Mouse (Mus musculus) bone marrow macrophage, adult 2 months (primary cell): Measurements from ENCODE around the gene Rps6ka5. TPM values are rescaled to one million over a fixed set of nuclear protein-coding genes. Genes with fewer than 3 reads are reported as not detected.

Experiments
- H3K27ac ChIP-seq: 2 replicates; pipeline ENCODE4 v1.5.1; 2012; ENCODE audit warnings: low read depth, low read length; ENCODE audit not compliant: insufficient read depth
- H3K4me1 ChIP-seq: 2 replicates; pipeline ENCODE4 v1.6.1; 2012; ENCODE audit warnings: low read length; ENCODE audit not compliant: control insufficient read depth, insufficient read depth
- H3K4me3 ChIP-seq: 2 replicates; pipeline ENCODE4 v1.5.1; 2012; ENCODE audit warnings: mild to moderate bottlenecking, low read length, moderate library complexity; ENCODE audit not compliant: insufficient read depth
- CTCF ChIP-seq: IDR thresholded peaks from 2 replicates; pipeline ENCODE4 v1.5.1; 2012; ENCODE audit warnings: low read depth, mild to moderate bottlenecking, low read length, moderate library complexity
- POLR2A ChIP-seq: IDR thresholded peaks from 2 replicates; pipeline ENCODE4 v1.6.1; 2012; ENCODE audit warnings: mild to moderate bottlenecking, low read depth, low read length, borderline replicate concordance
- polyA plus RNA-seq: library from polyadenylated mRNA; stranded (reverse); fragments of >200 nt; gene quantifications from 2 replicates; pipeline ENCODE4 v1.2.4, GENCODE M21; 2012; ENCODE audit not compliant: missing spikeins, insufficient read depth, insufficient read length

Rps6ka5 gene
- polyA plus RNA-seq, 1 experiment = 15.0 TPM

- Histone ChIP-seq H3K27ac (no peak overlapping the region), H3K4me1 (no peaks in the 10 kb centered on the region), H3K4me3 (no peak overlapping the region)
- no peak for TF ChIP-seq CTCF
- no peak for TF ChIP-seq POLR2A
These were observed 91.0 kb downstream of the Rps6ka5 start for GRCm38 (mm10) chr12:100635601-100636298.

- no peak overlapping the region for H3K27ac ChIP-seq
- no peak for TF ChIP-seq POLR2A
- no peak for TF ChIP-seq CTCF
- peaks cover 5% of the 10 kb centered on the region; the same call in 1 of the 2 replicates for H3K4me1 ChIP-seq
- H3K4me3 ChIP-seq = no peak overlapping the region
These were observed 93.6 kb downstream of the Rps6ka5 start for GRCm38 (mm10) chr12:100633231-100633630.

- peaks cover 12% of the 10 kb centered on the region for H3K4me1 ChIP-seq
- no peak overlapping the region for H3K4me3 ChIP-seq
- TF ChIP-seq POLR2A = no peak
- H3K27ac ChIP-seq = no peak overlapping the region
These were observed 95.5 kb downstream of the Rps6ka5 start for GRCm38 (mm10) chr12:100631286-100631685.

GRCm38 (mm10) chr12:100629126-100629920, 97.5 kb downstream of the Rps6ka5 start:
- Histone ChIP-seq H3K4me3 (no peak overlapping the region), H3K27ac (no peak overlapping the region), H3K4me1 (peaks cover 15% of the 10 kb centered on the region)
- TF ChIP-seq POLR2A (no peak), CTCF (no peak)

GRCm38 (mm10) chr12:100626991-100627677, 99.6 kb downstream of the Rps6ka5 start:
- Histone ChIP-seq H3K4me1 (peaks cover 15% of the 10 kb centered on the region), H3K27ac (peak overlapping the region; percentile 75), H3K4me3 (peak overlapping the region; percentile 10; the same call in 1 of the 2 replicates)
- TF ChIP-seq CTCF = no peak
- no peak for TF ChIP-seq POLR2A

GRCm38 (mm10) chr12:100626273-100626990, 100.4 kb downstream of the Rps6ka5 start:
- Histone ChIP-seq H3K4me3 (peak overlapping the region; percentile 7; the same call in 1 of the 2 replicates), H3K4me1 (peaks cover 15% of the 10 kb centered on the region), H3K27ac (peak overlapping the region; percentile 75)
- TF ChIP-seq CTCF = no peak
- no peak for TF ChIP-seq POLR2A

- no peak overlapping the region for H3K4me3 ChIP-seq
- H3K27ac ChIP-seq = no peak overlapping the region
- TF ChIP-seq POLR2A (no peak), CTCF (no peak)
- peaks cover 15% of the 10 kb centered on the region for H3K4me1 ChIP-seq
These were observed 101.8 kb downstream of the Rps6ka5 start for GRCm38 (mm10) chr12:100624854-100625447.

GRCm38 (mm10) chr12:100615251-100615650, 111.5 kb downstream of the Rps6ka5 start:
- Histone ChIP-seq H3K27ac (no peak overlapping the region), H3K4me1 (peaks cover 6% of the 10 kb centered on the region)
- no peak for TF ChIP-seq CTCF
- no peak for TF ChIP-seq POLR2A

GRCm38 (mm10) chr12:100613878-100614277, 112.9 kb downstream of the Rps6ka5 start:
- Histone ChIP-seq H3K27ac (no peak overlapping the region), H3K4me1 (peaks cover 14% of the 10 kb centered on the region), H3K4me3 (no peak overlapping the region)
- no peak for TF ChIP-seq CTCF
- TF ChIP-seq POLR2A = no peak

More at GRCm38 (mm10) chr12:100615251-100615650, 111.5 kb downstream of the Rps6ka5 start:
- no peak overlapping the region for H3K4me3 ChIP-seq
